Mouse (Mus musculus) intestine, postnatal 0 days (tissue): ENCODE results near the gene Tacc2. TPM values are rescaled to one million over a fixed set of nuclear protein-coding genes. Genes with fewer than 3 reads are reported as not detected.

Source experiments
- ATAC-seq: fragments of 200-750 bp; cut with Nextera tagmentation; 2 replicates; pipeline ENCODE4 v1.8.0; 2017; ENCODE audit warnings: mild to moderate bottlenecking, moderate TSS enrichment, moderate library complexity
- H3K27ac ChIP-seq: fragments of 300-500 bp; sonication (generic); 2 replicates; pipeline ENCODE4 v1.5.1; 2014; ENCODE audit warnings: mild to moderate bottlenecking, low read depth, low read length, moderate library complexity
- H3K27me3 ChIP-seq: fragments of 300-500 bp; sonication (generic); replicated peaks from 2 replicates; pipeline ENCODE4 v1.6.1; 2014; ENCODE audit warnings: low read length, mixed read lengths; ENCODE audit not compliant: control insufficient read depth, insufficient read depth
- H3K36me3 ChIP-seq: fragments of 300-500 bp; sonication (generic); 2 replicates; pipeline ENCODE4 v1.6.1; 2014; ENCODE audit warnings: mild to moderate bottlenecking, moderate library complexity; ENCODE audit not compliant: control insufficient read depth, insufficient read depth
- H3K4me1 ChIP-seq: fragments of 300-500 bp; sonication (generic); replicated peaks from 2 replicates; pipeline ENCODE4 v1.6.1; 2014; ENCODE audit warnings: antibody characterized with exemption, low read length, mixed read lengths; ENCODE audit not compliant: control insufficient read depth, insufficient read depth
- H3K4me2 ChIP-seq: fragments of 300-500 bp; sonication (generic); replicated peaks from 2 replicates; pipeline ENCODE4 v1.6.1; 2014; ENCODE audit warnings: low read depth, mild to moderate bottlenecking, moderate library complexity
- H3K4me3 ChIP-seq: fragments of 300-500 bp; sonication (generic); 2 replicates; pipeline ENCODE4 v1.5.1; 2014; ENCODE audit warnings: low read depth, low read length
- H3K9ac ChIP-seq: fragments of 300-500 bp; sonication (generic); 2 replicates; pipeline ENCODE4 v1.6.1; 2014; ENCODE audit warnings: mild to moderate bottlenecking, low read depth, low read length
- H3K9me3 ChIP-seq: fragments of 300-500 bp; sonication (generic); 2 replicates; pipeline ENCODE4 v1.6.1; 2016; ENCODE audit warnings: mixed run types; ENCODE audit not compliant: control insufficient read depth
- CTCF ChIP-seq: sonication (generic); IDR thresholded peaks from 2 replicates; pipeline ENCODE4 v1.5.1; 2016; ENCODE audit warnings: low read depth, mild to moderate bottlenecking, control low read depth, antibody characterized with exemption, moderate library complexity
- WGBS: fragments of 180-500 bp; shearing (Covaris S2); extraction: QIAGEN DNeasy Blood & Tissue Kit; methylation state at CpG from one replicate; pipeline ENCODE4 v1.1.7; 2014; 5-methylcytosine and 5-hydroxymethylcytosine counted together
- polyA plus RNA-seq: library from polyadenylated mRNA; unstranded; fragments of >200 nt; fragmentation: Nextera tagmentation; extraction: Ambion mirVana; gene quantifications from 2 replicates; pipeline ENCODE4 v1.2.1, GENCODE M21; 2015

Gene Tacc2
- polyA plus RNA-seq, 1 experiment from 2014 or later: 27.7 TPM

DNA sequence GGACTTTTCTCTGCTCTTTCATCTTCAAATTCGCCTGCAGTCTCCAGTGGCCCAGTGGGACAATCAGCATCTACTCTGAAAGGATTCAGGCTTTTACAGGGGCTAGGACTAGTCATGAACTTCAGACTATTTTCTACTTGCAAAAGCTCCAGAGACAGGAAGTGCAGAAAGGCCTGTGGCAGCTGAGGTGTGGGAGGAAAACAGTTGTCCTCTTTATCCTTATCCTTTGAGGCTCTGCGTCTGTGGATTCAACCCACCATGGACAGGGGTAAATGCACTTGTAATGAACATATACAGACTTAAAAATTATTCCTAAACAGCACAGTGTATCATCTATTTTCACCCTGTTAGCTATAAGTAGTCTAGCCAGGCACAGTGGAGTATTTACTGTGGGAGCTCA, 27.2 kb downstream of the Tacc2 start:
- Histone ChIP-seq H3K27me3 (no peaks in the 10 kb centered on the region), H3K27ac (no peak overlapping the region), H3K4me3 (no peak overlapping the region), H3K9ac (no peak overlapping the region), H3K36me3 (no peaks in the 10 kb centered on the region), H3K4me2 (no peak overlapping the region), H3K4me1 (no peaks in the 10 kb centered on the region), H3K9me3 (no peaks in the 10 kb centered on the region)
- ATAC-seq: no peak
- TF ChIP-seq CTCF: no peak
- WGBS: 88% methylated on average over 2 of the region's 2 CpGs

- Histone ChIP-seq H3K36me3 (no peaks in the 10 kb centered on the region), H3K4me2 (no peak overlapping the region), H3K27ac (no peak overlapping the region), H3K9me3 (no peaks in the 10 kb centered on the region), H3K4me1 (no peaks in the 10 kb centered on the region), H3K27me3 (no peaks in the 10 kb centered on the region), H3K4me3 (no peak overlapping the region), H3K9ac (no peak overlapping the region)
- 24% methylated on average over 6 of the region's 6 CpGs for WGBS
- TF ChIP-seq CTCF: peak; percentile 85
- peak; percentile 58; the same call in 1 of the 2 replicates for ATAC-seq
These were observed 27.9 kb downstream of the Tacc2 start for GRCm38 (mm10) chr7:130605111-130605510.

DNA sequence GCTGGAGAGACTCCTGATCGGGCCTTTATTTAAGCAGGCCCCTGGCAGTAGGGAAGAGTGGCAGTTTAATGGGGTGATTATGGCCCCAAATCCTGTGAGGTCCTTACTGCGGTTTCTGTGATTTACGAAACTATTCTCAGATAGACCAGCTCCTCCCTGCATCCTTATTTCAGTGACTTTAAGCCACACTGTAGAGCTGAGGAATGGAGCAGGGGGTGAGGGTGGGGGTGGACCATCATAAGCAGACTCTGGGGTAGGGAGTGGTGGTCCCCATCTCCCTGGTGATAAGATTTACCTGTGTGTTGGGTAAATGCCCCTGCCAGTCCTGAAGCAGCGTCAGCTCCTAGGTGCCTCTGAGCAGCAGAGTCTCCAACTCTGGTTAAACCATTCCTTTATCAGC, 29.7 kb downstream of the Tacc2 start:
- Histone ChIP-seq H3K27ac (no peak overlapping the region), H3K27me3 (no peaks in the 10 kb centered on the region), H3K4me2 (no peak overlapping the region), H3K4me1 (no peaks in the 10 kb centered on the region), H3K4me3 (no peak overlapping the region), H3K9me3 (no peaks in the 10 kb centered on the region), H3K9ac (no peak overlapping the region), H3K36me3 (no peaks in the 10 kb centered on the region)
- TF ChIP-seq CTCF: no peak
- ATAC-seq: no peak
- WGBS: 86% methylated on average over 4 of the region's 4 CpGs

DNA sequence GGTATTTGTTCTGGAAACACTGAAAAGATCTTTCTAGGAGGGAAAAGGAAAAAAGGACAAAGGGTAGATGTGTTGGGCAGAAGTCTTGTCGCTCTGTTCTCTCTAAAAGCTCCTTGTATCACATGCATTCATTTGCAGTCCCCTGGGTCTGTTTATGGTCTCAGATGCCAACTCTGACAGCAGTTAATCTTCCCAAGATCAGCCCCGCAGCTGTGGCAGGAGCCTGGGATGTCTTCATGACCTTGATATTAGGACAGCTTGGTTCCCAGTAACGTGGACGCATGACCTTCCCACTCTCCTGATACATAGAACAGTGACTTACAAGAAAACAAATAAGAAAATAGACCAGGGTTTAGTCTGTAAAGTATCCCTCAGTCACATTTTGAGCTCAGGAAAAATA, 36.7 kb downstream of the Tacc2 start:
- Histone ChIP-seq H3K9ac (no peak overlapping the region), H3K4me1 (no peaks in the 10 kb centered on the region), H3K9me3 (no peaks in the 10 kb centered on the region), H3K36me3 (no peaks in the 10 kb centered on the region), H3K4me2 (no peak overlapping the region), H3K27ac (no peak overlapping the region), H3K27me3 (no peaks in the 10 kb centered on the region), H3K4me3 (no peak overlapping the region)
- no peak for TF ChIP-seq CTCF
- ATAC-seq: no peak
- WGBS: 57% methylated on average over 4 of the region's 4 CpGs

- TF ChIP-seq CTCF: no peak
- WGBS: 92% methylated on average over 3 of the region's 3 CpGs
- Histone ChIP-seq H3K9ac (no peak overlapping the region), H3K9me3 (no peaks in the 10 kb centered on the region), H3K27ac (no peak overlapping the region), H3K4me2 (no peak overlapping the region), H3K4me1 (no peaks in the 10 kb centered on the region), H3K36me3 (no peaks in the 10 kb centered on the region), H3K27me3 (no peaks in the 10 kb centered on the region), H3K4me3 (no peak overlapping the region)
- ATAC-seq: no peak
These were observed 40.4 kb downstream of the Tacc2 start for GRCm38 (mm10) chr7:130617591-130617990.

DNA sequence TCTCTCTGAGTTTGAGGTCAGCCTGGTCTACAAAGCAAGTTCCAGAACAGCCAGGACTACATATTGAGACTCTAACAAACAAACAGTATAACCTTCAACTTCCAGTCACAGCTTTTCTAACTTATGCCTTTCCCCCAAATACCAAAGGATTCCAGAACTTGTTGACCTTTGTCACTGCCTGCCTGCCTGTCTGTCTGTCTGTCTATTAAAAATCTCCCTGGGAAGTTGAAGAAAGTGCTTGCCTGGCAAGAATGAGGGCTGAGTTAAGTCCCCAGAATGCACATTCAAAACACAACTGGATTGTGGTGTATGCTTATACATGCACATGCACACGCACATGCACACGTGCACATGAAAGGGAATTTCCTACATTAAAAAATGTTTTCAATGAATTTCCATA, 43.8 kb downstream of the Tacc2 start:
- Histone ChIP-seq H3K9ac (no peak overlapping the region), H3K36me3 (no peaks in the 10 kb centered on the region), H3K27me3 (no peaks in the 10 kb centered on the region), H3K27ac (no peak overlapping the region), H3K4me3 (no peak overlapping the region), H3K4me1 (no peaks in the 10 kb centered on the region), H3K9me3 (no peaks in the 10 kb centered on the region), H3K4me2 (no peak overlapping the region)
- ATAC-seq: no peak
- 87% methylated on average over 2 of the region's 2 CpGs for WGBS
- no peak for TF ChIP-seq CTCF

GRCm38 (mm10) chr7:130621953-130622352, 44.7 kb downstream of the Tacc2 start:
- Histone ChIP-seq H3K9ac (no peak overlapping the region), H3K4me2 (no peak overlapping the region), H3K4me3 (no peak overlapping the region), H3K27ac (no peak overlapping the region), H3K27me3 (no peaks in the 10 kb centered on the region), H3K36me3 (no peaks in the 10 kb centered on the region), H3K9me3 (no peaks in the 10 kb centered on the region), H3K4me1 (no peaks in the 10 kb centered on the region)
- ATAC-seq: no peak
- TF ChIP-seq CTCF: no peak
- WGBS: 42% methylated on average over 3 of the region's 3 CpGs
